Mouse (Mus musculus) intestine, embryonic 14.5 days (tissue): ENCODE measurements around the gene Eif2a. TPM values are rescaled to one million over a fixed set of nuclear protein-coding genes. Genes with fewer than 3 reads are reported as not detected.
"Not testable (repeated sequence)": the region's sequence is repeated elsewhere in the genome, so short reads cannot be mapped to it uniquely, and the experiment has no call there.

Experiments used
- ATAC-seq: fragments of 200-750 bp; cut with Nextera tagmentation; replicated peaks from 2 replicates; pipeline ENCODE4 v1.8.0; 2017; ENCODE audit warnings: low read depth, moderate number of reproducible peaks, moderate TSS enrichment, moderate library complexity; ENCODE audit not compliant: low FRiP score, low TSS enrichment
- DNase-seq: peaks from one replicate; pipeline ENCODE4 v3.0.0-alpha.2; 2018; ENCODE audit warnings: low spot score
- H3K27ac ChIP-seq: fragments of 300-500 bp; sonication (generic); 2 replicates; pipeline ENCODE4 v1.5.1; 2014; ENCODE audit warnings: low read depth, mild to moderate bottlenecking, control low read depth
- H3K27me3 ChIP-seq: fragments of 300-500 bp; sonication (generic); replicated peaks from 2 replicates; pipeline ENCODE4 v1.6.1; 2014; ENCODE audit warnings: low read length, control low read depth; ENCODE audit not compliant: control insufficient read depth, insufficient read depth
- H3K36me3 ChIP-seq: fragments of 300-500 bp; sonication (generic); 2 replicates; pipeline ENCODE4 v1.6.1; 2014; ENCODE audit warnings: low read length, control low read depth; ENCODE audit not compliant: control insufficient read depth, insufficient read depth
- H3K4me1 ChIP-seq: fragments of 300-500 bp; sonication (generic); replicated peaks from 2 replicates; pipeline ENCODE4 v1.6.1; 2014; ENCODE audit warnings: low read length, control low read depth, mixed read lengths; ENCODE audit not compliant: control insufficient read depth, insufficient read depth
- H3K4me2 ChIP-seq: fragments of 300-500 bp; sonication (generic); 2 replicates; pipeline ENCODE4 v1.6.1; 2014; ENCODE audit warnings: low read length
- H3K4me3 ChIP-seq: fragments of 300-500 bp; sonication (generic); 2 replicates; pipeline ENCODE4 v1.5.1; 2014; ENCODE audit warnings: low read depth, low read length, control low read depth, mixed read lengths
- H3K9ac ChIP-seq: fragments of 300-500 bp; sonication (generic); 2 replicates; pipeline ENCODE4 v1.6.1; 2014; ENCODE audit warnings: mild to moderate bottlenecking, low read length
- H3K9me3 ChIP-seq: fragments of 300-500 bp; sonication (generic); 2 replicates; pipeline ENCODE4 v1.6.1; 2016; ENCODE audit warnings: low read length, control low read depth; ENCODE audit not compliant: control insufficient read depth
- WGBS: fragments of 180-500 bp; shearing (Covaris S2); extraction: QIAGEN DNeasy Blood & Tissue Kit; methylation state at CpG from one replicate; pipeline ENCODE4 v1.1.7; 2014; 5-methylcytosine and 5-hydroxymethylcytosine counted together
- polyA plus RNA-seq: library from polyadenylated mRNA; unstranded; fragments of >200 nt; fragmentation: Nextera tagmentation; extraction: Ambion mirVana; gene quantifications from 2 replicates; pipeline ENCODE4 v1.2.1, GENCODE M21; 2014

Gene Eif2a
- polyA plus RNA-seq, 1 experiment from 2014 or later, result 53.8 TPM

- Histone ChIP-seq H3K27ac (peak overlapping the region; percentile 100), H3K9ac (peak overlapping the region; percentile 99), H3K4me2 (peak overlapping the region; percentile 87), H3K4me1 (peaks cover 10% of the 10 kb centered on the region; the same call in 1 of the 2 replicates), H3K4me3 (peak overlapping the region; percentile 89), H3K27me3 (no peaks in the 10 kb centered on the region), H3K36me3 (peaks cover 5% of the 10 kb centered on the region; the same call in 1 of the 2 replicates), H3K9me3 (no peaks in the 10 kb centered on the region)
- peak; percentile 73 for ATAC-seq
- under 1% methylated on average over 31 of the region's 36 CpGs for WGBS
- DNase-seq, result peak; percentile 87
Observed at GRCm38 (mm10) chr3:58577067-58577503, 51.5 kb downstream of the Eif2a start.

DNA sequence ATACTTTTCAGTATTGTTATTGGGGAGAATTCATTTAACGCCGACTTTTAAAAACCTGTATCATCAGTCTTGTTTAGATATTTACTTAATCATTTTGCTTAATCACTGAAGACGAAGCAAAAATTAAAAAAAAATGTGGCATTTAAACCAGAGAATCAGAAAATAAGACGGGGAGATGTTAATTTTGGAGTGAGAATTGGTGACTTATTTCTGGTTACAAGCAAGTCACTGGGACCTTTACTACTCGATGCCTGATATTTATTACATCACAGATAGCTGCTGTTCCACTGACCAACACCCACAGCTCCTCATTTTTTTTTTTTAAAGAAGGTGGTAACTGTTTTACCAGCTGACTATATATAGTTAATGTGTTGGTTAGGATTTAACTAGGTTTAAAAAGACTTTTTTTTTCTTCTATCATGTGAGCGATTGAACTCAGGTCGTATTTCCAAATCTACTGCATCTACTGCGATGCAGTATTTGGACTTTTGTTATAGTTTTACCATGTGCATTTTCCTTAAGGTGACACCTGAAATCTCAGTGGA lies 52.0 kb downstream of the Eif2a start:
- DNase-seq, result no peak
- H3K27ac ChIP-seq, result peak overlapping the region; percentile 100; the same call in 1 of the 2 replicates
- no peaks in the 10 kb centered on the region for H3K9me3 ChIP-seq
- H3K9ac ChIP-seq, result peak overlapping the region; percentile 99
- WGBS, result 10% methylated on average over 8 of the region's 8 CpGs
- H3K27me3 ChIP-seq, result no peaks in the 10 kb centered on the region
- H3K36me3 ChIP-seq, result peaks cover 5% of the 10 kb centered on the region; the same call in 1 of the 2 replicates
- peak overlapping the region; percentile 89 for H3K4me3 ChIP-seq
- no peak for ATAC-seq
- peaks cover 13% of the 10 kb centered on the region; the same call in 1 of the 2 replicates for H3K4me1 ChIP-seq
- H3K4me2 ChIP-seq, result peak overlapping the region; percentile 87

DNA sequence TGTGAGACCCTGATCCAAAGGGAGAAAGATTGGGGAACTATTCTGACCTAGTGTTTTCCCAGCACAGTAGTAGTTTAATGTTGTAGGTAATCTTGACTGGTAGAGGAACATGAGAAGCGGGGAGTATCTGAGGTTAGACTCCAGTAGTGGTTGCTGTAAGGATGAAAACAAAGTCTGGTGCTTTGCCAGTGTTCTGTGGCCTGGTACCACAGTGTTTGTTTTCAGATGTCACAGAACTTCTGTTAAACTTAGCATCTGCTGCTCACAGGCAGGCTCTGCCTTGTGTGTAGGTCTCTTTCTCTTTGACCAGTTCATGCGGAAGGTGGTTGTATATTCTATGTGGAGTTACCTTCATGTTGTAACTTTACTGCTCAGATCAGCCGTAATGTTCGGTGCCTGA lies 55.9 kb downstream of the Eif2a start:
- Histone ChIP-seq H3K9ac (no peak overlapping the region), H3K4me1 (peaks cover 13% of the 10 kb centered on the region; the same call in 1 of the 2 replicates), H3K27ac (no peak overlapping the region), H3K27me3 (no peaks in the 10 kb centered on the region), H3K9me3 (no peaks in the 10 kb centered on the region), H3K36me3 (peaks cover 15% of the 10 kb centered on the region), H3K4me2 (no peak overlapping the region), H3K4me3 (no peak overlapping the region)
- no peak for DNase-seq
- 78% methylated on average over 4 of the region's 4 CpGs for WGBS
- ATAC-seq, result no peak

DNA sequence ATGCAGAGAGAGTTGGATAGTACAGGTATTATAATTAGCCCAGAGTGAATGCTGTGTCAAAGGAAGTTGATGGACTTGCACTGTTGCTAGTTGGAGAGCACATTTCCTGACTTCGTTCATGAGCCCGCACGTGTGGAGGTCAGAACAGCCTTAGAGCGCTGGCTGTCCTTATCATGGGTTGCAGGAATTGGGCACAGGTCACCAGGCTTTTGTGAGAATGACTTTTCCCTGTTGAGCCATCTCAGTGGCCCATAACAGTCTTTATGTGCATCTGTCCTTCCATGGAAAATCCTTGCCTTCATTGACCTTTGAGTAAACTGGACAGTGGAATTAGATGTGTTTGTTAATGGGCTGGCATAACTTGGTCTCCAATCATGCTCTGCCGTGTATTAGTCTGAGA lies 56.7 kb downstream of the Eif2a start:
- DNase-seq, result no peak
- peaks cover 13% of the 10 kb centered on the region; the same call in 1 of the 2 replicates for H3K4me1 ChIP-seq
- WGBS, result 79% methylated on average over 5 of the region's 5 CpGs
- H3K4me2 ChIP-seq, result no peak overlapping the region
- no peak overlapping the region for H3K9ac ChIP-seq
- peaks cover 21% of the 10 kb centered on the region for H3K36me3 ChIP-seq
- no peak overlapping the region for H3K27ac ChIP-seq
- no peaks in the 10 kb centered on the region for H3K9me3 ChIP-seq
- no peak overlapping the region for H3K4me3 ChIP-seq
- no peaks in the 10 kb centered on the region for H3K27me3 ChIP-seq
- no peak for ATAC-seq

DNA sequence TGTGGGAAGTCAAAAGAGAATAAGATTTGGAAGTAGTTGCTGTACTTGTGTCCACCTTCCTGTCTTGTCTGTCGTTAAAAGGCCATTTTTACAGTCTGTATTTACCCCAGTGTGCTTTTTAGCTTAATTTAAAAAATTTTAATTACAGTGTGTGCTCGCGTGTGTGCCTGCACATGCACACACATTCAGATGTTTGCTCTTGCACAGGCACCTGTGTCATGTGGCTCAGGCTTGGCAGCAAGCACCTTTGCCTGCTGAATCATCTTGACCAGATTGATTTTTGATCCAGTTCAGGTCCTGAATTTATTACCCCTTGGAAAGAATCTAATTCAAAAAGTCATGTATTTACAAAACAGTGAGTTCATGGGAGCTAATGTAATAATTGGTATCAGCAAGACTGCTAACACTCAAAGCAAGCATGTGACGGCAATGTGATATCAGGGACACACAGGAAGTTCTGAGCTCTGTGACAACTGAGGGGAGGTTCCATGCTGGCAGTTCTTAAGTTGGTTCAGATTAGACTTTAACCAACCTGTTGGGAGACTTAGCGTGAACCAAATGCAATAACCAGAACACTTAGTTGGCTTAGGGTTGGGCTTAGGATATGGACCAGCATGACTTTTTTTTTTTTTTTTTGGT lies 57.3 kb downstream of the Eif2a start:
- peaks cover 9% of the 10 kb centered on the region; the same call in 1 of the 2 replicates for H3K4me1 ChIP-seq
- no peak for ATAC-seq
- no peaks in the 10 kb centered on the region for H3K27me3 ChIP-seq
- no peak for DNase-seq
- peaks cover 27% of the 10 kb centered on the region for H3K36me3 ChIP-seq
- H3K27ac ChIP-seq, result no peak overlapping the region
- H3K4me2 ChIP-seq, result no peak overlapping the region
- no peaks in the 10 kb centered on the region for H3K9me3 ChIP-seq
- H3K4me3 ChIP-seq, result no peak overlapping the region
- no peak overlapping the region for H3K9ac ChIP-seq
- WGBS, result 88% methylated on average over 5 of the region's 5 CpGs

- DNase-seq, H3K9me3 ChIP-seq, ATAC-seq, H3K27ac ChIP-seq, H3K27me3 ChIP-seq, H3K4me2 ChIP-seq, H3K4me3 ChIP-seq, H3K9ac ChIP-seq, H3K4me1 ChIP-seq: not testable (repeated sequence)
- H3K36me3 ChIP-seq, result peaks cover 62% of the 10 kb centered on the region
- WGBS, result 85% methylated on average over 4 of the region's 4 CpGs
Observed at GRCm38 (mm10) chr3:58590544-58590943, 64.9 kb downstream of the Eif2a start.

- not testable (repeated sequence) for ATAC-seq, H3K4me3 ChIP-seq, H3K9ac ChIP-seq, H3K27ac ChIP-seq, H3K27me3 ChIP-seq, H3K9me3 ChIP-seq, H3K4me1 ChIP-seq, H3K4me2 ChIP-seq, DNase-seq
- H3K36me3 ChIP-seq, result peaks cover 43% of the 10 kb centered on the region
- WGBS, result 76% methylated on average over 7 of the region's 7 CpGs
Observed at GRCm38 (mm10) chr3:58592666-58593065, 67.0 kb downstream of the Eif2a start.

GRCm38 (mm10) chr3:58593623-58594022 lies 68.0 kb downstream of the Eif2a start:
- H3K9ac ChIP-seq, result no peak overlapping the region
- no peaks in the 10 kb centered on the region for H3K4me1 ChIP-seq
- no peak overlapping the region for H3K27ac ChIP-seq
- H3K9me3 ChIP-seq, result 0 out of 2 replicates have a peak, but pooled peaks cover 1% of the 10 kb centered on the region
- DNase-seq (no peak), ATAC-seq (no peak)
- H3K36me3 ChIP-seq, result peaks cover 34% of the 10 kb centered on the region
- no peaks in the 10 kb centered on the region for H3K27me3 ChIP-seq
- 39% methylated on average over 5 of the region's 5 CpGs for WGBS
- H3K4me2 ChIP-seq, result no peak overlapping the region
- no peak overlapping the region for H3K4me3 ChIP-seq
